Mouse (Mus musculus) intestine, postnatal 0 days (tissue): Measurements from ENCODE around the gene Glis3. TPM values are rescaled to one million over a fixed set of nuclear protein-coding genes. Genes with fewer than 3 reads are reported as not detected.

Experiments used
- ATAC-seq: fragments of 200-750 bp; cut with Nextera tagmentation; 2 replicates; pipeline ENCODE4 v1.8.0; 2017; ENCODE audit warnings: mild to moderate bottlenecking, moderate TSS enrichment, moderate library complexity
- H3K27ac ChIP-seq: fragments of 300-500 bp; sonication (generic); 2 replicates; pipeline ENCODE4 v1.5.1; 2014; ENCODE audit warnings: mild to moderate bottlenecking, low read depth, low read length, moderate library complexity
- H3K27me3 ChIP-seq: fragments of 300-500 bp; sonication (generic); replicated peaks from 2 replicates; pipeline ENCODE4 v1.6.1; 2014; ENCODE audit warnings: low read length, mixed read lengths; ENCODE audit not compliant: control insufficient read depth, insufficient read depth
- H3K36me3 ChIP-seq: fragments of 300-500 bp; sonication (generic); 2 replicates; pipeline ENCODE4 v1.6.1; 2014; ENCODE audit warnings: mild to moderate bottlenecking, moderate library complexity; ENCODE audit not compliant: control insufficient read depth, insufficient read depth
- H3K4me1 ChIP-seq: fragments of 300-500 bp; sonication (generic); replicated peaks from 2 replicates; pipeline ENCODE4 v1.6.1; 2014; ENCODE audit warnings: antibody characterized with exemption, low read length, mixed read lengths; ENCODE audit not compliant: control insufficient read depth, insufficient read depth
- H3K4me2 ChIP-seq: fragments of 300-500 bp; sonication (generic); replicated peaks from 2 replicates; pipeline ENCODE4 v1.6.1; 2014; ENCODE audit warnings: low read depth, mild to moderate bottlenecking, moderate library complexity
- H3K4me3 ChIP-seq: fragments of 300-500 bp; sonication (generic); 2 replicates; pipeline ENCODE4 v1.5.1; 2014; ENCODE audit warnings: low read depth, low read length
- H3K9ac ChIP-seq: fragments of 300-500 bp; sonication (generic); 2 replicates; pipeline ENCODE4 v1.6.1; 2014; ENCODE audit warnings: mild to moderate bottlenecking, low read depth, low read length
- H3K9me3 ChIP-seq: fragments of 300-500 bp; sonication (generic); 2 replicates; pipeline ENCODE4 v1.6.1; 2016; ENCODE audit warnings: mixed run types; ENCODE audit not compliant: control insufficient read depth
- CTCF ChIP-seq: sonication (generic); IDR thresholded peaks from 2 replicates; pipeline ENCODE4 v1.5.1; 2016; ENCODE audit warnings: low read depth, mild to moderate bottlenecking, control low read depth, antibody characterized with exemption, moderate library complexity
- WGBS: fragments of 180-500 bp; shearing (Covaris S2); extraction: QIAGEN DNeasy Blood & Tissue Kit; methylation state at CpG from one replicate; pipeline ENCODE4 v1.1.7; 2014; 5-methylcytosine and 5-hydroxymethylcytosine counted together
- polyA plus RNA-seq: library from polyadenylated mRNA; unstranded; fragments of >200 nt; fragmentation: Nextera tagmentation; extraction: Ambion mirVana; gene quantifications from 2 replicates; pipeline ENCODE4 v1.2.1, GENCODE M21; 2015

Glis3 gene
- polyA plus RNA-seq, 1 experiment from 2014 or later = 0.86 TPM

GRCm38 (mm10) chr19:28647424-28647823, 32.5 kb downstream of the Glis3 start:
- no peaks in the 10 kb centered on the region for H3K36me3 ChIP-seq
- TF ChIP-seq CTCF = no peak
- no peaks in the 10 kb centered on the region for H3K27me3 ChIP-seq
- H3K4me3 ChIP-seq = no peak overlapping the region
- H3K9me3 ChIP-seq = no peaks in the 10 kb centered on the region
- no peak overlapping the region for H3K4me2 ChIP-seq
- no peaks in the 10 kb centered on the region for H3K4me1 ChIP-seq
- H3K27ac ChIP-seq = no peak overlapping the region
- WGBS = 85% methylated on average over 6 of the region's 6 CpGs
- no peak for ATAC-seq
- no peak overlapping the region for H3K9ac ChIP-seq

- TF ChIP-seq CTCF = no peak
- WGBS = 52% methylated on average over 4 of the region's 4 CpGs
- H3K27ac ChIP-seq = no peak overlapping the region
Measured at GRCm38 (mm10) chr19:28646286-28646685, 33.6 kb downstream of the Glis3 start.

GRCm38 (mm10) chr19:28640861-28641381, 39.0 kb downstream of the Glis3 start:
- WGBS = 69% methylated on average over 7 of the region's 7 CpGs
- ATAC-seq = no peak
- TF ChIP-seq CTCF = no peak

More at GRCm38 (mm10) chr19:28646286-28646685, 33.6 kb downstream of the Glis3 start:
- H3K36me3 ChIP-seq = no peaks in the 10 kb centered on the region
- H3K9ac ChIP-seq = no peak overlapping the region
- H3K4me2 ChIP-seq = no peak overlapping the region
- ATAC-seq = no peak
- H3K4me1 ChIP-seq = no peaks in the 10 kb centered on the region
- H3K9me3 ChIP-seq = no peaks in the 10 kb centered on the region
- no peak overlapping the region for H3K4me3 ChIP-seq
- H3K27me3 ChIP-seq = no peaks in the 10 kb centered on the region

GRCm38 (mm10) chr19:28635991-28636553, 43.8 kb downstream of the Glis3 start:
- no peaks in the 10 kb centered on the region for H3K9me3 ChIP-seq
- no peaks in the 10 kb centered on the region for H3K27me3 ChIP-seq
- 35% methylated on average over 7 of the region's 8 CpGs for WGBS
- H3K4me3 ChIP-seq = no peak overlapping the region
- no peaks in the 10 kb centered on the region for H3K36me3 ChIP-seq
- H3K9ac ChIP-seq = no peak overlapping the region
- 0 out of 2 replicates have a peak, but pooled peaks have one; percentile 36 for ATAC-seq
- H3K4me1 ChIP-seq = no peaks in the 10 kb centered on the region
- no peak overlapping the region for H3K4me2 ChIP-seq
- no peak for TF ChIP-seq CTCF
- H3K27ac ChIP-seq = no peak overlapping the region

More at GRCm38 (mm10) chr19:28640861-28641381, 39.0 kb downstream of the Glis3 start:
- Histone ChIP-seq H3K27ac (no peak overlapping the region), H3K4me3 (no peak overlapping the region), H3K27me3 (no peaks in the 10 kb centered on the region), H3K9me3 (no peaks in the 10 kb centered on the region), H3K4me1 (no peaks in the 10 kb centered on the region), H3K36me3 (no peaks in the 10 kb centered on the region), H3K4me2 (no peak overlapping the region), H3K9ac (no peak overlapping the region)

- Histone ChIP-seq H3K9me3 (no peaks in the 10 kb centered on the region), H3K4me3 (no peak overlapping the region), H3K9ac (no peak overlapping the region), H3K27ac (no peak overlapping the region), H3K4me2 (no peak overlapping the region), H3K27me3 (no peaks in the 10 kb centered on the region), H3K36me3 (no peaks in the 10 kb centered on the region), H3K4me1 (no peaks in the 10 kb centered on the region)
- no peak for TF ChIP-seq CTCF
- 88% methylated on average over 3 of the region's 3 CpGs for WGBS
- ATAC-seq = no peak
Measured at GRCm38 (mm10) chr19:28634986-28635385, 44.9 kb downstream of the Glis3 start.

- Histone ChIP-seq H3K27ac (no peak overlapping the region), H3K4me1 (no peaks in the 10 kb centered on the region), H3K4me3 (no peak overlapping the region), H3K27me3 (no peaks in the 10 kb centered on the region), H3K9me3 (no peaks in the 10 kb centered on the region), H3K9ac (no peak overlapping the region), H3K4me2 (peak overlapping the region; percentile 32), H3K36me3 (no peaks in the 10 kb centered on the region)
- 45% methylated on average over 8 of the region's 8 CpGs for WGBS
- ATAC-seq = no peak
- TF ChIP-seq CTCF = peak; percentile 65
Measured at GRCm38 (mm10) chr19:28628416-28628815, 51.5 kb downstream of the Glis3 start.
